Mouse (Mus musculus) c-Kit-positive CD71-positive TER-119-positive erythroid progenitor cells, embryonic 14.5 days (primary cell): Measurements from ENCODE around the gene Stra6.

Experiments
- DNase-seq: peaks from one replicate; pipeline ENCODE4 v3.0.0-alpha.2; 2013; ENCODE audit warnings: low spot score

The Stra6 gene

GRCm38 (mm10) chr9:58049861-58050260, 13.7 kb upstream of the Stra6 start:
- no peak for DNase-seq

- no peak for DNase-seq
Observed at GRCm38 (mm10) chr9:58051937-58052336, 11.7 kb upstream of the Stra6 start.

DNA sequence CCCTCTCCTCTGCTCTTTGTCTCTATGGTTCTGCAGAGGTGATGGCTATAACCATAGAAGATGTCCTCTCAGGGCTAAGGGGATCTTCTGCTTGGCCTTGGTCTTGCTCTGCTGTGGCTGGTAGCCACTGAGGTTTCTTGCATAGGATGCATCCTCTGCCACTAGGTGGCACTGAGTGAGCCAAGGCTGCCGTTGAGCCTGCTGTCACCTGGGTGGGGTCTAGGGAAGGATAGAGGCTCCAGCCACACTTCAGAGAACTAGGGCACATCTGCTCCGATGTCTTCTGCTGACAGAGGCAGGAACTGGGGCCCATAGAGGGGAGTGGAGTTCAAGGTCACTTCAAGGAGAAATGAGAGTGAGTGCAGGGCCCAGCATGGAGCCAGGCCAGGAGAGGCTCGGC, 10.5 kb upstream of the Stra6 start:
- DNase-seq = no peak

GRCm38 (mm10) chr9:58053544-58053943, 10.0 kb upstream of the Stra6 start:
- DNase-seq = no peak

GRCm38 (mm10) chr9:58054032-58054431, 9.6 kb upstream of the Stra6 start:
- DNase-seq = no peak

DNA sequence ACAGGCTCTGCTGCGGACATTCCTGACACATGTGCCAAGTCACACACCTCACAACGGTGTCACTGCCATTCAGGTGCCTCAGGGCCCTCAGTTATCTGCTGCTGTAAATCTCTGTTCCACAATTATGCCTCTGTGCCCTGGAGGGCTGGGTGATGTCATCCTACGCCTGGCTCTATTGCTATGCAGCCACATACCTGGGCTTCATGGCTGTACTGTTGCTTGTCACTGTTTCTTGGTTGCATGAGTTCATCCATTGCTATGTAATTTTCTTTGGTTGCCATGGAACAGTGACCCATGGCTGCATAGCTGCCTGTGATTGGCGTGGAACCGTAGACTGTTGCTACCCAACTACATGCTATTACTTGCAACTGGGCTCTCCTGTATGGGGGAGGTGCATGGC, 7.9 kb upstream of the Stra6 start:
- no peak for DNase-seq

GRCm38 (mm10) chr9:58059920-58060319, 3.7 kb upstream of the Stra6 start:
- no peak for DNase-seq

- DNase-seq = peak; percentile 8
Observed at GRCm38 (mm10) chr9:58060677-58061667, 2.6 kb upstream of the Stra6 start.

DNA sequence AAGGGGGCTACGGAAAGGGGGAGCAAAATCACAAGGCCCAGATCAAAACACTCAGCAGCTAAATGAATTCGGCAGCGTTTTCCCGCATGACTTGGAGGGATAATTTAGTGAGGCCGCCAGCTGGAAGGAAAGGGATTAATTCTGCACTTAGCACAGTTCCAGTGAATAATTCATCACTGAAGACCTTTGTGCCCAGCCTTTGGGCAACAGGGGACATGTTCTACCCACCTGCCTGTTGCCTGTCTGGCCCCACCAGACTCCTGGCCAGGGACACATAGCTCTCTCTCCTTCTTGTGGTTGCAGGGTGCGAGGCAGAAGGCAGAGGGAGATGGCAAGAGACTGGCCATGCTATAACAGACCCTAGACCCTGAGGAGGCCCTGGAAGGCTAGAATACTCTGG, 1.9 kb downstream of the Stra6 start:
- DNase-seq = no peak

GRCm38 (mm10) chr9:58065977-58066730, 2.6 kb downstream of the Stra6 start:
- no peak for DNase-seq

DNA sequence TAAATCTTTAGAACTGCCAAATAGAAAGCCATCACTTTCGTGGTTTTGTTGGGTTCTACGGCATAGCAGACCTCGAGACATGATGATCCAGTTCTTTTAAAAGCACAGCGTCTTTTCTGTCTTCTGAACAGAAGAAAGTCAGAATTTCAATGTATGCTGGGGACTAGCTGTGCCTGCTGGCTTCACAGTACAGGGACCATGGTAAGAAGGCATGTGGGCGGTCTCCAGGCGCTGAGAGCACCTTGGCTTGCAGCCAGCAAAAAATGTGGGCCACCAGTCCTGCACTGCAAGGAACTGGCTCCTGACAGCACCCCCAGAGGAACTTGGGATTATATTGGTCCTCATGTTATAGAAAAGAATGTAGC, 3.1 kb downstream of the Stra6 start:
- no peak for DNase-seq

DNA sequence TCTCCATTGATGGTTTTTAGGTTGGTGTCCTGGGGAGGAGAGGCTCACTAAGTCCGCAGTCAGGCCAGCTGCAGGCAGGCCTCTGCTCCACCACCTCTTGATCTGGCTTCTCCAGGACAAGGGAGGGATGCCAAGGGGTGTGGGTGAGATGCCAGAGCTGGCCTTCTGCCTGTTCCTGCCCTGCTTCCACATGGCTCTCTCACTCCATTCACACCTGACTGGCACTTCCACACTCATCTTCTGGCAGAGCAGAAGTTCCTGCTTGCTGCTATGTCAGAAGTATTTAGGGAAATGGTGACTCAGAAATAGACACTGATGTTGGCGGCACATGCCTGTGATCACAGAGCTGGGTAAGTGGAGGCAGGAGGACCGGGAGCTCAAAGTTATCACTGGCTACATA, 4.0 kb downstream of the Stra6 start:
- DNase-seq = no peak

DNA sequence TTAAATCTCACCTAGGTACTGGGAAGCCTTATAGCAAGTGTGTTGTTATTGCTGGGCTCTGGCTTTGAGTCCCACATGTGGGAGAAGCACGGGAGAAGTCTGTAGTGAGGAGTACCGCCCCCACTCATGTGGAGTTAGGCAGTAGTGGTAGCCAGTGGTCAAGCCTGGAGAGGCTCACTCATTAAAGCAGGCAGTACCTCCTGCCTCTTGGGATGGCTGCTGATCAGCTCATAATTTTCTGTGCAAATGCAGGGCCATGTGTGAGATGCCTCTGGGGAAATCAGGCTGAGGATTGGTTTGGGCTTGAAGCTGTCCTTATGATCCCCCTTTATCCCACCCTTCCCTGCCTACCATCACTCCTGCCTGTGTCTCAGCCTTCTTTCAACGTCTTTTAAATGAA, 11.0 kb downstream of the Stra6 start:
- DNase-seq = no peak

GRCm38 (mm10) chr9:58084586-58084985, 21.0 kb downstream of the Stra6 start:
- no peak for DNase-seq

GRCm38 (mm10) chr9:58085074-58085473, 21.5 kb downstream of the Stra6 start:
- no peak for DNase-seq

- DNase-seq = no peak
Observed at GRCm38 (mm10) chr9:58086203-58086602, 22.6 kb downstream of the Stra6 start.

- no peak for DNase-seq
Observed at GRCm38 (mm10) chr9:58086861-58087260, 23.3 kb downstream of the Stra6 start.

DNA sequence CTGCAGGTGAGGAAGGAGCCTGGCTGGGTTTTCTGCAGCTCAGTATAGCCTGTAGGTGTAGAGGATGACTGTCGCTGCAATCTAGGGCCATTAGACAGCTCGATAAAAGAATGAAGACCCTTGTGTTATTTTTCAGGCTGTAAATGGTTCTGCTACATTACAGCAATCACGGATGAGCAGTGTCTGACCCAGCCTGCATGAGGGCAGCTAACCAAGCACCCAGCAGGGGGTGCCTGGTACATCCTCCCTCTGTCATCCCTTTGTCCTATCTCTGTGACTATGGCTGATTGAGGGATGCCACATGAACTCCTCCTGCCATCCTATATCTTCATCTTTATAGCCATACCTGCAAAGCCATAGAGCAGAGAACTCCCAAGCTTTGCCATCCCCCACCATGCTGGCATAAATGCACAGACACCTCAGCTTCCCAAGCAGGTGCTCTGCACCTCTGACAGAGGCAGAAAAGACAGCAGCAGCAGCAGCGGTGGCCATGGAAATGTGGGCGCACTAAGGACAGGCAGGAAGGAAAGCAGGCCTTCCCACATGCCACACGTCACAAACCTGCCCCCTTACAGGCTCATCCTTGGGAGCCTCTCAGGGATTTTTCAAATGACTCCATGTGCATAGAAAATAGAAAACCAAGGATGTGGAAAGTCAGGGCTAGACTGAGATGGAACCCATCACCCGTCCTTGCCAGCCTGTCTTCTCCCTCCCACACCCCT, 23.9 kb downstream of the Stra6 start:
- no peak for DNase-seq

DNA sequence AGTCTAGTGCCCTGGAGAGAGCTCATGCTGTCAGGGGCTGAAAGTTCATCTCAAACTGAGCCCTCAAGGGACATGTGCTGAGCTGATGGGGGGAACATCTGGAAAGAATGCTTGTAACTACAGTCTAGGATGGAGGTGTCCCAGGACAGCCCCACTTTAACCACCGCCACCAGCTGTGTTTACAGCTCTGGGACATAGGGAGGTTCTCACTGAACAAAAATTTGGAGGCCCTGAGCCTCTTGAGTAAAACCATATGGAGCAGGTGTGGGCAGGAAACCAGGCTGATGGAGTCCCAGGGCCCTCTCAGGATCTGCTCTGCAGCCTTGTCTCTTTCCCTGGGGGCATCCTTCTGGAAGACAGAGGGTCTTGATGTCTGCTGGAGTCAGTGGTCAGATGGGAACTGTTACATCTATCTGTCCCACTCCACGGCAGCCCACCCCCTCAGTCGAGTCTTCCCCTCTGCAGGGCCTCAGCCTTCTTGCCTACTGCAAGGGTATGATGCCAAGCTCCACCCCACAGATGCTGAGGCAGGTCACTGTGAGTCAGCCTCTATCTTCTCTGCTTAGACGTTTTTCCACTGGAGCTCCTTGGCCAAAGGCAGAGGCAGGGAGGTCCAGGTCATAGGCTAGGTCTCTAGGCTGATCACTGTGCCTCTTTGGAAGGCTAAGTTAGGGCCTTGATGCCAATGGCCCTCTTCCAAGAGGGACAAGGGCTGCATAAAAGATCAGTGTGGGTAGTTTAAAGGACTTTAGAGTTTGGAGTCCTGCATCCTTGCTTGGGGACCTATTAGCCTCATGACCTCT, 28.2 kb downstream of the Stra6 start:
- no peak for DNase-seq

DNA sequence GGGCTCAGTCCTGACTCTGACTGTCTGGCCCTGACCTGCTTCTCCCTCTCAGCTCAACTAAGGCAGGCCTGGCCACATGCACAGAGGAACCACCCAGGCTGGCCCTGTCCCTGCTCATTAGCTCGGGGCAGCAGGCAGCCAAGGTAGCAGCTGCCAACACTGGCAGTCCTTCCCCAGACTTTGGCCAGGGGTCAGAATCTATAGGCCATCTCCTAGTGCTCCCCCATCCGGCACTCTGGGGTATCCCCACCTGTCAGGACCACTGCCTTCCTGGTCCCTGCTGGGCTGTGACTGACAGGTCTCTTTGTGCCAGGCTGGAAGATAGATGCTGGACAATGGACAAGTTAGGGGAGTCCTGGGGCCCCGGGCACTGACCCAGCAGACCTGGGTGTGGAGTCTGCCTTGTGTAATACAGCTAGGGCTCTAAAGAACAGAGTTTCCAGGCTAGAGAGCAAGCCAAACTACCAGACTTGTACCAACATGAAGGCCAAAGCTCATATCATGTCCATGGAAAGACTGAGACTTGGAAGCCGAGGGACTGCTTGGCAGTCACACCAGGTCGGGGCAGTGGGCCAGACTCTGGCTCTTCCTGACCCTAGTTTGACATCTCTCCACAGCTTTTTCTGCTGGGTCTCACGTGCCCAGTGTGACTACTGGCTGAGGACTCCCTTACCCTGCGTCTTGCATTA, 29.1 kb downstream of the Stra6 start:
- no peak for DNase-seq

DNA sequence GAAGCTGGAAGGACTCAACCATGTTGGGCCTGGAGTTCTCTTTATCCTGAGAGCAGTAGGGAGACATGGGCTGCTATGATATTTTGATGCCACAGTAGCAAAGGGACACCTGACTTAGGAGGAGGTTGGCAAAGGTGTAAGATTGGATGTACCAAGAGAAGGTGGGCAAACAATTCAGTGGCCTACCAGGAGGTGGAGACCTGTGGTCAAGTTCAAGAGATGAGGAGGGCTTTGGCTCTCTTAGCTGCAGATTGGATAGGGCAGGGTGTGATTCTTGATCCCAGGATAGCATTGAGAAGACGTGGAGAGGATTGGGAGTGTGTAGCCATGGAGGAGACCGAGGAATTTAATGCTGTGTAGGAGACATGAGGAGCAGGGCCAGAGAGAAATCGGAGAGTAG, 30.2 kb downstream of the Stra6 start:
- no peak for DNase-seq
